Mouse (Mus musculus): ENCODE measurements around the gene Eno4.

Gene Eno4

GRCm38 (mm10) chr19:58974126-58974525 is 30.9 kb downstream of the Eno4 start:
- no peak for DNase-seq (ENCODE audit: low spot score in 2 of 2)

- no peak for DNase-seq (ENCODE audit: low spot score in 2 of 2)
These were observed 32.1 kb downstream of the Eno4 start for GRCm38 (mm10) chr19:58975216-58975863.

DNA sequence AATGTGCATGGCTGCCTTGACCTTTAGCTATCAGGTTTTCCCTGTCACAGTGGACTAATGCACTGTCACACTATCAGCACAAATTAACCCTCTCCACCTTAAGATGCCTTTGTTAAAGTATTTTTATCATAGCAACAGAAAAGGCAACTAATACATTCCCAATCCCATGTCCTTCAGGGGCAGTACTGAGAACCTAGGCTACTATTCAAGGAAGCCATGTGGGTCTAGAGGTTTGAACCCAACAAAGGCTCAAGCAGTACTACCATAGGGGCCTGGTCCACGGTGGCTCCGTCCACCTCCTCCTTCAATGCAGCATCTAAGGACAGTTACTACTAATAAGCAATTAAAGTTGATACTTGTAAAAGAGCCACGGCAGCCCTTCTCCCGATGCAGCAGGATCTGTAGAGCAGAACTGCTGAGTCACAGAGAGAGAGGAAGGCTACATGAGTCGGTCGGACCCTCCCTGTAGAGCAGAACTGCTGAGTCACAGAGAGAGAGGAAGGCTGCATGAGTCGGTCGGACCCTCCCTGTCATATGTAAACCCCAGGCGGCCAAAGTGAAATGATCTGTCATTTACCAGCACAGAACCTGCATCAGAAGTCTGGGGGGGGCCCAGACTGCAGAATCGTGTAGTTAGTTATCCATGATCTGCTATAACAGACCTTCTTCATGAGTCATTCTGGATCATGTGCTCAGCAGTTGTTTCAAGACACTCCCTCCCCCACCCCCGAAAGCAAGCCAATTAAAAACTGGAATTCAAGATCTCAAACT is 35.4 kb downstream of the Eno4 start:
- DNase-seq (ENCODE audit: low spot score in 2 of 2), result no peak

- DNase-seq (ENCODE audit: low spot score in 2 of 2), result peak in 1 of 2 experiments; percentile 43
These were observed 36.3 kb downstream of the Eno4 start for GRCm38 (mm10) chr19:58979436-58980055.

- no peak for DNase-seq (ENCODE audit: low spot score in 2 of 2)
These were observed 36.8 kb downstream of the Eno4 start for GRCm38 (mm10) chr19:58980056-58980440.

DNA sequence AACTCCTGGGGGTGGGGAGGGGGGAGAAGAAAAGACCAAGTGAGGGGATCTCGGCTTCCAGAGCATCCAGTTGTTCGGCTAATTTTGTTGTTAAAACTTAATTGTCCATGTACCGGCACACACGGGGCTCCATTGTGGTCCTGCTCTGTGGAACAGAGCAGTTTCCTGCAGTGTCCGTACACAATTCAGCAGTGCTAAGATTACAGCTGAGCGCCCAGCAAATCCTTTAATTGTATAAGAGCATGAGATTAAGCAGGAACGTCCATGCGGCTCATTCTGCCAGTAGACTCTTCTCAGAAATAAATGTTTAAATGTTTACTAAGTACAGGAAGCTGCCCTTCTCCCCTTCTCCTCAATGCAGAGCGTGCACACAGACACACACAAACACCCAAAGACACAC is 38.3 kb downstream of the Eno4 start:
- DNase-seq (ENCODE audit: low spot score in 2 of 2), result no peak

DNA sequence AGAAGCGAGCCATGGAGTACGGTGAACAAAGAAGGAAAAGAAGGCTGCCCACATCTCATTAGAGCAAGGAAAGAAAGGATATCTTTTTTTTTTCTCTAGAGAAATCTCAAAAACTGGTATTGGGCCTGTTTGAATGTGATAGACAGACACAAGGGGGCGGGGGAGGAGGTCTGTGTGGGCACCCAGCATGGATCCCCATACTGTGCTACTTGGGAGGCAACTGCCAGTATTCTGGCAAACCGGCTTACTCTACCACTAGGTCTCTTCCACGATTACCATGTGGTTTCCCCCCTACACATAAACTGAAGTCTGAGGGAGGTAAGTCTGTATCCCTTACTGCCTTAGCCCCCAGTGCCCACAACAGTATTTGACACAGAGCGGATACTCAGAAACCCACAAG is 59.6 kb downstream of the Eno4 start:
- DNase-seq (ENCODE audit: low spot score in 2 of 2), result no peak

DNA sequence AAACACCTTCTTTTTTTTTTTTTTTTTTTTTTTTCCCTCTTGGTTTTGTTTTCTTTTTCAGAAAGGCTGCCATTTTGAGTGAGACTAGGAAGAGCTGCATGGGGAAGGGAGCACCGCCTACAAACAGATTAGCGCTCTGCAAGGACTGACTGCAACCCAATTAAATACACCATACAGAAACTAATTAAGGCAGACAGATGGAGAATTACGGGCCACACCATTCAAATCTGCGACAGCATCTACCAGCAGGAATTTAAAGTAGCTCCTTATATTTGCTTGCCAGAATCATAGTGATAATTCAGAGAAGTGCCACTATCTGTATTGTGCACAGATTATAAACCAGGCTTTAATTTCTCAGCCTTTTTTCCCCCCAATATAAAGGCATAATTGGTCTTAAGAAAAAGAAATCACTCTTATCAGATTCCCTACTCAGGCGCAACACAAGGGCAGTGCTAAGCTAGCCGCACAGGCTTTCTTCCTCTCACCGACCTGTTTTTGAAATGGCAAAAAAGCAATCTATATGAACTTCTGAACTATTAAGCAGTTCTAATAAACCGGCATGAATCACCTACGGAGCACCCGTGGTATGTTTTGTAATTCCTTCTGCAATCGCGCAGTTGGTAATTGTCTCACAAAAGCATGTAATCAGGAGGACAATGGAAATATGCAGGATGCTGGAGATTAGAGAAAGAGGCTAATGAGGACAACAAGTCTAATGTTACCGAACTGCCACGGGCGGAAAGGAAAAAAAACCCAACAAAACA is 63.5 kb downstream of the Eno4 start:
- no peak for DNase-seq (ENCODE audit: low spot score in 2 of 2)

GRCm38 (mm10) chr19:59010802-59011201 is 67.6 kb downstream of the Eno4 start:
- no peak for DNase-seq (ENCODE audit: low spot score in 2 of 2)

Measured in cerebellum, postnatal 4 days (tissue).